Mouse (Mus musculus): ENCODE results near the gene Myrfl. TPM values are rescaled to one million over a fixed set of nuclear protein-coding genes. Genes with fewer than 3 reads are reported as not detected.

The Myrfl gene
- total RNA-seq (2023; ENCODE audit: inconsistent age), result 0.15 to 0.16 TPM in 2 of 4 replicates, not detected in the others

DNA sequence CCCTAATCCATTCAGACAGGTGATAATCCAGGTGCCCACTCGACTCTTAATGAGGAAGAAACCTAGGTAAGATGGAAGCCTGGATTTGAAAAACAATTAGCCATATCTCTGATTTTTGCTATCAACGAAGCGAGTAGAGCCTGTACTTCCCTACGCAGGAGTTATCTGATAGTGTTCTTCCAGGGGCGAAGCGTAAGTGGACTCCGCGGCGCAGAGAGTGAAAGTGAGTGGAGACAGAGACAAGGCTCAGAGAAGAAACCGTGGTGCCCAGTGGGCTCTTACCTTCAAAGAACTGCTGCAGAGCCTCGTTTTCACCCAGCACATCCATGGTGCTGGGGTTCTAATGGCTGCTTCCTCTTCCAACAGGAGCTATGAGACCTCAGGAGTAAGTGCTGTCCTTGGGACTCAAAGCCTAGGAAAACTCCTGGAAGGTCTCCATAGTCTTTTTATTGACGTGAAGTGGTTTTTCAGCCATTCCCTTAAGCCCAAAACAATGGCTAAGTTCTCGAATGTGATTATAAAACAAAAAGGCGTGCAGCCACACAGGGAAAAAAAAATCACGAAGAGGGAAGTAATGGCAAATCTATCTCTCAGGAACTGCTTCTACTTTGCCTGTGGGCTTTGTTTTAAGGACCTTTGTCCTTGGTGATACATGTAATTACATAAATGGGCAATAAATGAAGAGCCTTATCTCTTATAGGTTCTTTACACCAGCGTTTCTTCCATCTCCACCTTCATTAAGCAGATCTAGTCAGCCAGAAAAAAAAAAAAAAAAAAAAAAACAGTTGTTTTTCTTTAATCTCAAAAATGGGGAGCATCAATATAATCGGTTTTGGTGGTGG, at the start of gene Myrfl:
Gene Myrfl, minus strand, starts transcription at position 584 of the 842 bp plus-strand sequence.

Other genes with a start within 250 kb of the Myrfl start
- gene Rab3ip, start 53.9 kb upstream of the Myrfl start, total RNA-seq (2023; ENCODE audit: inconsistent age), result 34.1 to 49.0 TPM (median 41.6 TPM) in 4 replicates
- gene Gm10271, start 75.7 kb upstream of the Myrfl start, total RNA-seq (2023; ENCODE audit: inconsistent age), result not detected in 4 replicates
- not detected in 4 replicates for gene Best3, start 89.4 kb upstream of the Myrfl start, total RNA-seq (2023; ENCODE audit: inconsistent age)
- not detected in 4 replicates for gene Lrrc10, start 148.4 kb upstream of the Myrfl start, total RNA-seq (2023; ENCODE audit: inconsistent age)
- gene Cct2, start 166.9 kb upstream of the Myrfl start, total RNA-seq (2023; ENCODE audit: inconsistent age), result 264 to 279 TPM (median 272 TPM) in 4 replicates